Mouse (Mus musculus) right cerebral cortex, adult 18-20 months (tissue): ENCODE measurements around the gene Omp.

ENCODE experiments used
- DNase-seq: peaks from one replicate; pipeline ENCODE4 v3.0.0; 2022; ENCODE audit warnings: mixed read lengths

Gene Omp

GRCm38 (mm10) chr7:98095852-98096251 is 49.5 kb downstream of the Omp start:
- no peak for DNase-seq
